Mouse (Mus musculus): Measurements from ENCODE around the gene Esyt2.

DNA sequence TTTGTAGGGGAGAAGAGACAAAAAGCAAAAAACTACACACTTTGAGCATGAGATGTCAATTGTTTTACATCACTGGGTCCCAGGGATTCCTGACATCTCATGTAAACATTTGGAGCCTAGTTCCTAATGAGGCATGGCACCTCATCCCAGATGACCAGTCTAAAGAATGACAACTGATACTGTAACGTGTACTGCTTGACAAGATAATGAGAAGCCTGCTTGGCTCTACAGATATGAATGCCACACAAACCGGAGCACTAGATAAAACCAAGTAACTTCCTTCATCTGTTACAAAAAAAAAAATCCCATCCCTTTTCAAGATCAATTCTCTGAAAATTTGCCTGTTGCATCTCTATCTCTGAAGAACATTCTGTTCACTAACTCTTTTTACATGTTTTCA, 4.0 kb upstream of the Esyt2 start:
- TF ChIP-seq CTCF (IDR thresholded peaks at IDR 0.05; ENCODE audit: low read depth) = no peak
- TF ChIP-seq EP300 (IDR thresholded peaks at IDR 0.05; ENCODE audit: low read depth) = no peak
